Mouse (Mus musculus) embryonic facial prominence, embryonic 15.5 days (tissue): ENCODE measurements around the gene Fxn. TPM values are rescaled to one million over a fixed set of nuclear protein-coding genes. Genes with fewer than 3 reads are reported as not detected.

Source experiments
- ATAC-seq: fragments of 200-750 bp; cut with Nextera tagmentation; 2 replicates; pipeline ENCODE4 v1.8.0; 2017; ENCODE audit warnings: low read depth, moderate TSS enrichment; ENCODE audit not compliant: insufficient number of reproducible peaks, low FRiP score, low TSS enrichment
- H3K27ac ChIP-seq: fragments of 300-500 bp; sonication (generic); replicated peaks from 2 replicates; pipeline ENCODE4 v1.5.1; 2015; ENCODE audit warnings: mild to moderate bottlenecking, inconsistent platforms
- H3K27me3 ChIP-seq: fragments of 300-500 bp; sonication (generic); 2 replicates; pipeline ENCODE4 v1.6.1; 2015; ENCODE audit warnings: inconsistent platforms
- H3K36me3 ChIP-seq: fragments of 300-500 bp; sonication (generic); 2 replicates; pipeline ENCODE4 v1.6.1; 2015; ENCODE audit warnings: mild to moderate bottlenecking, inconsistent platforms
- H3K4me1 ChIP-seq: fragments of 300-500 bp; sonication (generic); 2 replicates; pipeline ENCODE4 v1.6.1; 2015; ENCODE audit warnings: inconsistent platforms
- H3K4me2 ChIP-seq: fragments of 300-500 bp; sonication (generic); replicated peaks from 2 replicates; pipeline ENCODE4 v1.6.1; 2015; ENCODE audit warnings: mild to moderate bottlenecking, inconsistent platforms
- H3K4me3 ChIP-seq: fragments of 300-500 bp; sonication (generic); replicated peaks from 2 replicates; pipeline ENCODE4 v1.5.1; 2015; ENCODE audit warnings: mild to moderate bottlenecking, inconsistent platforms
- H3K9ac ChIP-seq: fragments of 300-500 bp; sonication (generic); 2 replicates; pipeline ENCODE4 v1.6.1; 2015; ENCODE audit warnings: inconsistent platforms
- H3K9me3 ChIP-seq: fragments of 300-500 bp; sonication (generic); replicated peaks from 2 replicates; pipeline ENCODE4 v1.6.1; 2016; ENCODE audit warnings: inconsistent platforms
- WGBS: fragments of 180-500 bp; shearing (Covaris S2); methylation state at CpG from one replicate; pipeline ENCODE4 v1.1.7; 2015; 5-methylcytosine and 5-hydroxymethylcytosine counted together
- polyA plus RNA-seq: library from polyadenylated mRNA; unstranded; fragments of >200 nt; fragmentation: Nextera tagmentation; extraction: Ambion mirVana; gene quantifications from 2 replicates; pipeline ENCODE4 v1.2.1, GENCODE M21; 2015

Gene Fxn
- polyA plus RNA-seq, 1 experiment from 2014 or later, result 39.9 TPM

GRCm38 (mm10) chr19:24216771-24217170, 63.6 kb downstream of the Fxn start:
- no peaks in the 10 kb centered on the region for H3K27me3 ChIP-seq
- H3K36me3 ChIP-seq, result no peaks in the 10 kb centered on the region
- H3K4me3 ChIP-seq, result no peak overlapping the region
- WGBS, result 84% methylated on average over 9 of the region's 9 CpGs
- no peak overlapping the region for H3K4me2 ChIP-seq
- no peak overlapping the region for H3K27ac ChIP-seq
- H3K4me1 ChIP-seq, result no peaks in the 10 kb centered on the region
- no peak for ATAC-seq
- H3K9ac ChIP-seq, result no peak overlapping the region
- H3K9me3 ChIP-seq, result no peaks in the 10 kb centered on the region

- no peak overlapping the region for H3K27ac ChIP-seq
- ATAC-seq, result no peak
- no peak overlapping the region for H3K4me3 ChIP-seq
- no peaks in the 10 kb centered on the region for H3K9me3 ChIP-seq
- H3K27me3 ChIP-seq, result no peaks in the 10 kb centered on the region
- H3K4me2 ChIP-seq, result no peak overlapping the region
- 57% methylated on average over 7 of the region's 7 CpGs for WGBS
- no peaks in the 10 kb centered on the region for H3K4me1 ChIP-seq
- H3K9ac ChIP-seq, result no peak overlapping the region
- no peaks in the 10 kb centered on the region for H3K36me3 ChIP-seq
Measured at GRCm38 (mm10) chr19:24214939-24215338, 65.5 kb downstream of the Fxn start.

GRCm38 (mm10) chr19:24213299-24213698, 67.1 kb downstream of the Fxn start:
- H3K27me3 ChIP-seq, result no peaks in the 10 kb centered on the region
- no peak overlapping the region for H3K4me2 ChIP-seq
- H3K9me3 ChIP-seq, result no peaks in the 10 kb centered on the region
- no peak overlapping the region for H3K4me3 ChIP-seq
- no peaks in the 10 kb centered on the region for H3K4me1 ChIP-seq
- 46% methylated on average over 7 of the region's 7 CpGs for WGBS
- no peaks in the 10 kb centered on the region for H3K36me3 ChIP-seq
- ATAC-seq, result no peak
- no peak overlapping the region for H3K27ac ChIP-seq
- H3K9ac ChIP-seq, result no peak overlapping the region

- ATAC-seq, result no peak
- no peak overlapping the region for H3K9ac ChIP-seq
- no peak overlapping the region for H3K4me3 ChIP-seq
- no peaks in the 10 kb centered on the region for H3K27me3 ChIP-seq
- no peaks in the 10 kb centered on the region for H3K9me3 ChIP-seq
- no peaks in the 10 kb centered on the region for H3K4me1 ChIP-seq
- no peak overlapping the region for H3K27ac ChIP-seq
- WGBS, result 77% methylated on average over 12 of the region's 12 CpGs
- H3K36me3 ChIP-seq, result no peaks in the 10 kb centered on the region
- H3K4me2 ChIP-seq, result no peak overlapping the region
Measured at GRCm38 (mm10) chr19:24212552-24213249, 67.7 kb downstream of the Fxn start.

Other genes with a start within 250 kb of the Fxn start
- gene Fam189a2, start 249.6 kb downstream of the Fxn start, polyA plus RNA-seq, result 0.52 and 1.2 TPM in 2 replicates
- gene Tjp2, start 55.6 kb downstream of the Fxn start, polyA plus RNA-seq, result 18.3 and 19.2 TPM in 2 replicates
- 55.5 and 56.6 TPM in 2 replicates for gene Fam122a, start 196.8 kb upstream of the Fxn start, polyA plus RNA-seq